Mouse (Mus musculus): ENCODE measurements around the gene Aldoc.
"Not testable (repeated sequence)": the region's sequence is repeated elsewhere in the genome, so short reads cannot be mapped to it uniquely, and the experiment has no call there.

Aldoc gene

GRCm38 (mm10) chr11:78322860-78323259 lies at the start of gene Aldoc:
Aldoc (plus strand) TSS chr11:78322968.
- peak; percentile 75 to 82 for DNase-seq (ENCODE audit: low spot score in 2 of 2)

GRCm38 (mm10) chr11:78275596-78275995 lies 47.2 kb upstream of the Aldoc start:
- no peak for DNase-seq (ENCODE audit: low spot score in 2 of 2)

- DNase-seq (ENCODE audit: low spot score in 2 of 2), result not testable (repeated sequence)
Measured at GRCm38 (mm10) chr11:78276169-78276568, 46.6 kb upstream of the Aldoc start.

GRCm38 (mm10) chr11:78278853-78279252 lies 43.9 kb upstream of the Aldoc start:
- no peak for DNase-seq (ENCODE audit: low spot score in 2 of 2)

- no peak for DNase-seq (ENCODE audit: low spot score in 2 of 2)
Measured at GRCm38 (mm10) chr11:78279586-78279985, 43.2 kb upstream of the Aldoc start.

GRCm38 (mm10) chr11:78289146-78289763 lies 33.5 kb upstream of the Aldoc start:
- DNase-seq (ENCODE audit: low spot score in 2 of 2), result no peak

- peak; percentile 34 to 50 for DNase-seq (ENCODE audit: low spot score in 2 of 2)
Measured at GRCm38 (mm10) chr11:78290654-78291053, 32.1 kb upstream of the Aldoc start, which contains the start of gene BC030499. BC030499 (plus strand) TSS chr11:78290841.

GRCm38 (mm10) chr11:78294585-78294984 lies 28.2 kb upstream of the Aldoc start:
- no peak for DNase-seq (ENCODE audit: low spot score in 2 of 2)

- no peak for DNase-seq (ENCODE audit: low spot score in 2 of 2)
Measured at GRCm38 (mm10) chr11:78300917-78301316, 21.9 kb upstream of the Aldoc start.

- peak; percentile 87 to 93 for DNase-seq (ENCODE audit: low spot score in 2 of 2)
Measured at GRCm38 (mm10) chr11:78301357-78302084, 21.2 kb upstream of the Aldoc start, which contains the start of gene Spag5. Spag5 (plus strand) TSS chr11:78301529.

- DNase-seq (ENCODE audit: low spot score in 2 of 2), result no peak
Measured at GRCm38 (mm10) chr11:78305272-78305671, 17.5 kb upstream of the Aldoc start.

GRCm38 (mm10) chr11:78310861-78311511 lies 11.8 kb upstream of the Aldoc start:
- DNase-seq (ENCODE audit: low spot score in 2 of 2), result no peak

- no peak for DNase-seq (ENCODE audit: low spot score in 2 of 2)
Measured at GRCm38 (mm10) chr11:78313662-78314061, 9.1 kb upstream of the Aldoc start.

GRCm38 (mm10) chr11:78318411-78318810 lies 4.4 kb upstream of the Aldoc start:
- no peak for DNase-seq (ENCODE audit: low spot score in 2 of 2)

GRCm38 (mm10) chr11:78322076-78322831 lies 514 bp upstream of the Aldoc start:
- DNase-seq (ENCODE audit: low spot score in 2 of 2), result no peak

- peak in 1 of 2 experiments; percentile 28 for DNase-seq (ENCODE audit: low spot score in 2 of 2)
Measured at GRCm38 (mm10) chr11:78324000-78324785, 1.4 kb downstream of the Aldoc start.

- no peak for DNase-seq (ENCODE audit: low spot score in 2 of 2)
Measured at GRCm38 (mm10) chr11:78324965-78325364, 2.2 kb downstream of the Aldoc start.

GRCm38 (mm10) chr11:78327215-78327614 lies 4.4 kb downstream of the Aldoc start:
- no peak for DNase-seq (ENCODE audit: low spot score in 2 of 2)

GRCm38 (mm10) chr11:78327634-78328511 lies 5.1 kb downstream of the Aldoc start, which contains the start of gene Pigs:
Pigs (plus strand) TSS chr11:78328415.
- DNase-seq (ENCODE audit: low spot score in 2 of 2), result peak; percentile 93 to 94

GRCm38 (mm10) chr11:78328512-78329056 lies 5.8 kb downstream of the Aldoc start:
- DNase-seq (ENCODE audit: low spot score in 2 of 2), result no peak

Data from right cerebral cortex, postnatal 36 days (tissue).